Mouse (Mus musculus) heart, embryonic 13.5 days (tissue): ENCODE measurements around the gene Sh3gl1. TPM values are rescaled to one million over a fixed set of nuclear protein-coding genes. Genes with fewer than 3 reads are reported as not detected.
"Not testable (repeated sequence)": the region's sequence is repeated elsewhere in the genome, so short reads cannot be mapped to it uniquely, and the experiment has no call there.

Experiments used
- ATAC-seq: fragments of 200-750 bp; cut with Nextera tagmentation; 2 replicates; pipeline ENCODE4 v1.8.0; 2017; ENCODE audit warnings: moderate TSS enrichment; ENCODE audit not compliant: insufficient number of reproducible peaks, low FRiP score, low TSS enrichment; ENCODE audit errors: extremely low read depth
- H3K27ac ChIP-seq: fragments of 300-500 bp; sonication (generic); replicated peaks from 2 replicates; pipeline ENCODE4 v1.5.1; 2015; ENCODE audit warnings: moderate library complexity, mild to moderate bottlenecking, inconsistent platforms
- H3K27me3 ChIP-seq: fragments of 300-500 bp; sonication (generic); replicated peaks from 2 replicates; pipeline ENCODE4 v1.6.1; 2015; ENCODE audit warnings: mild to moderate bottlenecking, inconsistent platforms
- H3K36me3 ChIP-seq: fragments of 300-500 bp; sonication (generic); 2 replicates; pipeline ENCODE4 v1.6.1; 2015; ENCODE audit warnings: mild to moderate bottlenecking, inconsistent platforms
- H3K4me1 ChIP-seq: fragments of 300-500 bp; sonication (generic); 2 replicates; pipeline ENCODE4 v1.6.1; 2015; ENCODE audit warnings: inconsistent platforms
- H3K4me2 ChIP-seq: fragments of 300-500 bp; sonication (generic); 2 replicates; pipeline ENCODE4 v1.6.1; 2015; ENCODE audit warnings: inconsistent platforms, mild to moderate bottlenecking, moderate library complexity
- H3K4me3 ChIP-seq: fragments of 300-500 bp; sonication (generic); 2 replicates; pipeline ENCODE4 v1.5.1; 2015; ENCODE audit warnings: moderate library complexity, mild to moderate bottlenecking, inconsistent platforms
- H3K9ac ChIP-seq: fragments of 300-500 bp; sonication (generic); 2 replicates; pipeline ENCODE4 v1.6.1; 2015; ENCODE audit warnings: inconsistent platforms, mild to moderate bottlenecking, moderate library complexity
- H3K9me3 ChIP-seq: fragments of 300-500 bp; sonication (generic); 2 replicates; pipeline ENCODE4 v1.6.1; 2016; ENCODE audit warnings: inconsistent platforms
- WGBS: fragments of 180-500 bp; shearing (Covaris S2); methylation state at CpG from one replicate; pipeline ENCODE4 v1.1.7; 2015; ENCODE audit warnings: mixed read lengths; 5-methylcytosine and 5-hydroxymethylcytosine counted together
- polyA plus RNA-seq: library from polyadenylated mRNA; unstranded; fragments of >200 nt; fragmentation: Nextera tagmentation; extraction: Ambion mirVana; gene quantifications from 2 replicates; pipeline ENCODE4 v1.2.1, GENCODE M21; 2015

The Sh3gl1 gene
- polyA plus RNA-seq, 1 experiment from 2014 or later: 87.6 TPM

GRCm38 (mm10) chr17:56069066-56069465 is 32.6 kb upstream of the Sh3gl1 start:
- peaks cover 11% of the 10 kb centered on the region for H3K4me1 ChIP-seq
- no peak overlapping the region for H3K4me3 ChIP-seq
- peaks cover 95% of the 10 kb centered on the region for H3K36me3 ChIP-seq
- WGBS: 94% methylated on average over 14 of the region's 14 CpGs
- no peak overlapping the region for H3K9ac ChIP-seq
- no peak overlapping the region for H3K27ac ChIP-seq
- H3K9me3 ChIP-seq: no peaks in the 10 kb centered on the region
- no peaks in the 10 kb centered on the region for H3K27me3 ChIP-seq
- no peak for ATAC-seq
- H3K4me2 ChIP-seq: no peak overlapping the region

GRCm38 (mm10) chr17:56066451-56066850 is 30.0 kb upstream of the Sh3gl1 start:
- Histone ChIP-seq H3K9me3 (no peaks in the 10 kb centered on the region), H3K9ac (no peak overlapping the region), H3K36me3 (peaks cover 100% of the 10 kb centered on the region), H3K4me3 (no peak overlapping the region), H3K4me1 (no peaks in the 10 kb centered on the region), H3K4me2 (no peak overlapping the region), H3K27ac (no peak overlapping the region), H3K27me3 (no peaks in the 10 kb centered on the region)
- no peak for ATAC-seq

GRCm38 (mm10) chr17:56065715-56066114 is 29.3 kb upstream of the Sh3gl1 start:
- not testable (repeated sequence) for ATAC-seq, H3K9ac ChIP-seq, H3K9me3 ChIP-seq, H3K27ac ChIP-seq, H3K27me3 ChIP-seq, H3K4me3 ChIP-seq, H3K4me1 ChIP-seq, H3K4me2 ChIP-seq
- H3K36me3 ChIP-seq: peaks cover 100% of the 10 kb centered on the region
- 84% methylated on average over 6 of the region's 6 CpGs for WGBS

GRCm38 (mm10) chr17:56062081-56062480 is 25.6 kb upstream of the Sh3gl1 start:
- 86% methylated on average over 7 of the region's 7 CpGs for WGBS
- H3K27me3 ChIP-seq: no peaks in the 10 kb centered on the region
- ATAC-seq: no peak
- no peak overlapping the region for H3K9ac ChIP-seq
- no peaks in the 10 kb centered on the region for H3K4me1 ChIP-seq
- peaks cover 100% of the 10 kb centered on the region for H3K36me3 ChIP-seq
- no peaks in the 10 kb centered on the region for H3K9me3 ChIP-seq
- H3K4me3 ChIP-seq: no peak overlapping the region
- H3K27ac ChIP-seq: no peak overlapping the region
- H3K4me2 ChIP-seq: no peak overlapping the region

- Histone ChIP-seq H3K9me3 (no peaks in the 10 kb centered on the region), H3K4me3 (no peak overlapping the region), H3K36me3 (peaks cover 85% of the 10 kb centered on the region), H3K4me2 (no peak overlapping the region), H3K27me3 (no peaks in the 10 kb centered on the region), H3K4me1 (0 out of 2 replicates have a peak, but pooled peaks cover 7% of the 10 kb centered on the region), H3K9ac (no peak overlapping the region), H3K27ac (no peak overlapping the region)
- no peak for ATAC-seq
- 79% methylated on average over 11 of the region's 11 CpGs for WGBS
Measured at GRCm38 (mm10) chr17:56057381-56058120, 21.1 kb upstream of the Sh3gl1 start.

GRCm38 (mm10) chr17:56055945-56056678 is 19.7 kb upstream of the Sh3gl1 start:
- no peak overlapping the region for H3K4me3 ChIP-seq
- H3K27me3 ChIP-seq: no peaks in the 10 kb centered on the region
- peaks cover 84% of the 10 kb centered on the region for H3K36me3 ChIP-seq
- H3K27ac ChIP-seq: no peak overlapping the region
- no peak for ATAC-seq
- no peak overlapping the region for H3K9ac ChIP-seq
- whole genome bisulfite sequencing: 50% methylated on average over 4 of the region's 4 CpGs
- no peak overlapping the region for H3K4me2 ChIP-seq
- 0 out of 2 replicates have a peak, but pooled peaks cover 7% of the 10 kb centered on the region for H3K4me1 ChIP-seq
- H3K9me3 ChIP-seq: no peaks in the 10 kb centered on the region

GRCm38 (mm10) chr17:56054938-56055337 is 18.5 kb upstream of the Sh3gl1 start:
- Histone ChIP-seq H3K9me3 (no peaks in the 10 kb centered on the region), H3K4me1 (0 out of 2 replicates have a peak, but pooled peaks cover 7% of the 10 kb centered on the region), H3K4me3 (no peak overlapping the region), H3K4me2 (no peak overlapping the region), H3K36me3 (peaks cover 84% of the 10 kb centered on the region), H3K27ac (no peak overlapping the region), H3K9ac (no peak overlapping the region), H3K27me3 (no peaks in the 10 kb centered on the region)
- ATAC-seq: no peak

- H3K4me3 ChIP-seq: no peak overlapping the region
- no peak overlapping the region for H3K9ac ChIP-seq
- H3K27ac ChIP-seq: no peak overlapping the region
- WGBS: 90% methylated on average over 5 of the region's 5 CpGs
- ATAC-seq: no peak
- H3K36me3 ChIP-seq: peaks cover 84% of the 10 kb centered on the region
- H3K9me3 ChIP-seq: no peaks in the 10 kb centered on the region
- 0 out of 2 replicates have a peak, but pooled peaks cover 7% of the 10 kb centered on the region for H3K4me1 ChIP-seq
- no peaks in the 10 kb centered on the region for H3K27me3 ChIP-seq
- H3K4me2 ChIP-seq: no peak overlapping the region
Measured at GRCm38 (mm10) chr17:56051369-56051768, 14.9 kb upstream of the Sh3gl1 start.

- Histone ChIP-seq H3K27ac (peak overlapping the region; percentile 87), H3K4me1 (peaks cover 20% of the 10 kb centered on the region), H3K9me3 (no peaks in the 10 kb centered on the region), H3K36me3 (peaks cover 27% of the 10 kb centered on the region), H3K4me3 (peak overlapping the region; percentile 88), H3K4me2 (peak overlapping the region; percentile 93), H3K9ac (peak overlapping the region; percentile 95), H3K27me3 (no peaks in the 10 kb centered on the region)
- WGBS: 1% methylated on average over 12 of the region's 12 CpGs
- ATAC-seq: no peak
Measured at GRCm38 (mm10) chr17:56040857-56041163, 4.4 kb upstream of the Sh3gl1 start.

- WGBS: under 1% methylated on average over 52 of the region's 68 CpGs
- ATAC-seq: peak; percentile 68
- Histone ChIP-seq H3K4me2 (peak within 1 kb of the TSS; percentile 93), H3K9me3 (no peaks in the 10 kb centered on the region), H3K9ac (peak within 1 kb of the TSS; percentile 95), H3K27ac (peak within 1 kb of the TSS; percentile 87), H3K36me3 (peaks cover 22% of the 10 kb centered on the region), H3K4me1 (peaks cover 26% of the 10 kb centered on the region), H3K27me3 (no peaks in the 10 kb centered on the region), H3K4me3 (peak within 1 kb of the TSS; percentile 88)
Measured at GRCm38 (mm10) chr17:56040030-56040856, 3.8 kb upstream of the Sh3gl1 start, which contains the start of gene Chaf1a. Gene Chaf1a, plus strand, starts transcription at chr17:56040439.

GRCm38 (mm10) chr17:56039345-56039744 is 2.9 kb upstream of the Sh3gl1 start:
- Histone ChIP-seq H3K36me3 (peaks cover 18% of the 10 kb centered on the region), H3K27me3 (no peaks in the 10 kb centered on the region), H3K4me1 (peaks cover 34% of the 10 kb centered on the region), H3K4me2 (peak overlapping the region; percentile 93), H3K4me3 (peak overlapping the region; percentile 88), H3K9ac (peak overlapping the region; percentile 95), H3K9me3 (no peaks in the 10 kb centered on the region), H3K27ac (0 out of 2 replicates have a peak overlapping the region, but pooled peaks have one; percentile 56)
- 74% methylated on average over 4 of the region's 4 CpGs for WGBS
- ATAC-seq: no peak
